Mouse (Mus musculus) cerebellum, postnatal 10 days (tissue): ENCODE measurements around the gene Retnla.
"Not testable (repeated sequence)": the region's sequence is repeated elsewhere in the genome, so short reads cannot be mapped to it uniquely, and the experiment has no call there.

ENCODE experiments used
- DNase-seq, 2 experiments: peaks; one replicate each; pipeline ENCODE4 v3.0.0; 2021; ENCODE audit warnings: mixed read lengths in 2 of 2

Gene Retnla

DNA sequence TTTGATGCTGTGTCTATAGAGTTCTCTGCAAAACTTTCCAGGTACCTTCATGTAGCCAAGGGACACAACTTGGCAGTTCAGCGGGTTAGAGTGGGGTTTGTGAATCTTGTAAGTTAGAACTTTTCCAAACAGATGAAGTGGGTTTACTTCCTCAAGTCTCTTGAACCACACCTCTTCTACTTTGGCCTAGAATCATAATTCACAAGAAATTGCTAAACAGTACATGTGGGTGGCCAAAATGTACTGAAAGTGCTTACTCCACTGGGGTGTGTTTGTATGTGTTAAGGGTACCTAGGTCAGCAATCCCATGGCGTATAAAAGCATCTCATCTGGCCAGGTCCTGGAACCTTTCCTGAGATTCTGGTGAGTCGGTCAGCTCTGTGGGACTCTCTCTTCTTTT is at the start of gene Retnla:
Gene Retnla (plus strand): TSS at position 286 of the 400 bp plus-strand sequence.
- no peak for DNase-seq

DNA sequence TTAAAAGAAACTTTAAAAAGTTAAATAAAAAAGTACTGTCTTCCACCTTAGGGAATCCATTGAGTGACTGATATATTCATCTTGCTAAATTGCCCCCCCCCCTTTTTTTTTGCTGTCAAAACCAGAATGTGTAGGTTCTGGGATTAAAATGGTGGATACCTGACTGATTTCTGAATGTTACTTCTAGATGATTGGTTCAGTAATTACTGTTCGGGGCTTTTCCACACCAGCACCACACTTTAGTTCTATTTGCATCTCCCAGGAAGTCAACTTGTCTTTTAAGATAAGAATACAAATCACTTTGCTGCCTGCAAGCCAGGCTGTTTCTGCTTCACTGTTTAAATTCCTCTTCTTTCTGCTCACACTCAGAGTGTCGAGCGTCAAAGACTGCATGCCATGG is 44.1 kb upstream of the Retnla start:
- DNase-seq = no peak

DNA sequence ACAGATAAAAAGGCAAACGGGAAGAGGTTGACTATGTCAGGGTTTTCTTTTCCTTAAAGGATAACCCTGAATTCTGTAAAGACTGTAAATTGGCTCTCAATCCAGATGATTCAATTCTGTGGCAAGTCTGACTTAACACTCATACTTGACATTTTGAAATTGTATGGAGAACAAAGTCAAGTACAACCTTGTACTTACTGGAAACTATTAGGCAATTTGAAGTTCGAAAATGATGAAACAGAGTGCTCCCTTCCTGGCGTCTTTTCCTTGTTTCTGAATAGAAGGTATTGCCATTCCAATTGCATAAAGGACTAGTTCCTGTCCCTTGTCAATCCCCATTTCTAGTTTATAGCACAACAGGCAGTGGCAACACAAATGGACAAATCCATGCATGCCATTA is 42.9 kb upstream of the Retnla start:
- DNase-seq = no peak

DNA sequence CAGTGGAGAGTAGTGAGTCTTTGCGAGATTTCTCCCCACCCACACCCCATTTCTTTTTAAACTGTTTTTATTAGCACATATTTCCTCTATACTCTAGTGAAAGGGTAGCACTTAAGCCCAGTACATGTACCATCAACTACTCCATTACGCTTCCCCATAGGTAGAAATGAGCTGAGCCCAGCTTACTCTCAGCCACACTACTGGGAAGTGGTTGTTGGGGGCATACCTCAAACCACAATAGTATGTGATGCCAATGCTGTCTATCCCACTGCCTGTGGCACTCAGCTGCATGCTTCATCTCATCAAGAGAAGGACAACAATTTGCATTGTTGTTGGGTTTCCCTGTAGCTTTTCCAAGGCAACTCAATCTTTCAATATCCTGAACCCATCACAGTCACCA is 41.4 kb upstream of the Retnla start:
- DNase-seq = no peak

DNA sequence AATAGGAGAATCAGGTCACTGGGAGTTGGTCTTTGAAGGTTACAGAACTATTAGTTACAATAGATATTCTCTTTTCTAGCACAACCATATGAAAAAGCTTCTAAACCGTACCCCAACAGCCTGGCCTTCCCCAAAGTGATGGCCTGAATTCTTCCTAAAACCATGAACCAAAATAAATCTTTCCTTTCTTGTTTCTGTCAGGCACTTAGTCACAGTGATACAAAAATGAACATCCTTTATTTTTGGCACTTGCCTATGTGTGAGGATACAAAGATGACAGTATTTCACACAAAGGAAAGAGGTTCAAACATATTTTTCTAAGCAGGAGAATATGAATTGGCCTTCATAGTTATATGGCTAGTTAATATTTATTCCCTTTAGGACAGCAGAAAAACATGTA is 36.9 kb upstream of the Retnla start:
- DNase-seq = no peak

DNA sequence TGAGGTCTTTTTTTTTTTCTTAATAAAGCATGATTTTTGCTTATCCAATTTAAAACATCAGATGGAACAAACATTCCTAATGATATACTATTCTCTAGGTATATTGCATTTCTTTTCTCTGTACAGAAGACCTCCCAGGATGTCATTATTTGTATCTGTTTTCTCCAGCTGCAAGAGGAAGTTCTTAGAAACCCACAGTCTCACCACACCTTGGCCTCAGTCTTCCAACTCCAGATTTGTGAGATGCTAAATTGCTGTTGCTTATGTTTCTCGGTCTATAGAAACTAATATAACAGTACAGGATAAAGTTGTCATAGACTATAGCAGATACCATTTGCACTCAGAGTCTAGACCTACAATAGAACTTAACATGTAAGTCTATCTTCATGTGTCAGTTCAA is 35.8 kb upstream of the Retnla start:
- DNase-seq = no peak

DNA sequence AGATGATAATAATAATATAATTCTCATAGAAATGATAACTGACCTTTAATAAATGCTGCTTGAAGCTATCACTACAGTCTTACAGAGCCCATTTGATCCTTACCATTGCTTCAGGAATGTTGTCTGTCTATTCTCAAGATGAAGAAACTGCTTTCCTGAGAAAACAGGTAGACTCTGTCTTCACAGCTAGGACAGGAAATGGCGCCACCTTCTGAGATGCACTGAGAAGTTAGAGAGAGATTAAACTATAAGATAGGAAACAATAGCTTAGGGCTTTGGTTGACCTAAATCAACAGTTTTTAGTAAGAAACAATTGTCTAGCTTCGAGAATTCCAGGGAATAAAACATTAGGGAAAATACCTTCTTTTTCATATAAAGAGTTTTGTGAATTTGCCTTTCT is 33.0 kb upstream of the Retnla start:
- DNase-seq = peak; percentile 43 to 56

DNA sequence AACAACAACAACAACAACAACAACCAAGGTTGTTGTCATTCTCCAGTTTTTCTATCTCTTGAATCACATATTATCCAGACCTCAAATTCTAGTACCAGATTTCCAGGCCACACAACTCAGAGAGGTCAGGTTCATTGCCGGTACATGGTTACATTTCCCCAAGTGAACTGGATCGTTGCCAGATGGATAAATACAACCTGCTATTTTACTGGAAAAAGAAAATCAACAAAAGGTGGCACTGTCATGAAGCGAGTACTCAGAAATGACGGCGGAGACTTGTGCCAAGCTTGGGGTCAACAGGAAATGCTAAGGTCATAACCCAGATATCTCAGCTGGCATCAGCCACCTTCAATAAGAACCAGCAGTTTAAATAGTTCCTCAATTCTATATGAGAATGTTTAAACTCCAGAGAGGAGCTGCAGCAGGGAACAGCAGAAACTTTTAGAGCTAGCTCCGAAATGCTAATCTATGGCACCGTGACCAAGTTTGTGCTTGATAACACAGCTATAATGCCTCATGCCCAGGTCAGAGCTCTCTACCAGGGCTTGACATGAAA is 30.4 kb upstream of the Retnla start:
- DNase-seq = peak in 1 of 2 experiments; percentile 6

DNA sequence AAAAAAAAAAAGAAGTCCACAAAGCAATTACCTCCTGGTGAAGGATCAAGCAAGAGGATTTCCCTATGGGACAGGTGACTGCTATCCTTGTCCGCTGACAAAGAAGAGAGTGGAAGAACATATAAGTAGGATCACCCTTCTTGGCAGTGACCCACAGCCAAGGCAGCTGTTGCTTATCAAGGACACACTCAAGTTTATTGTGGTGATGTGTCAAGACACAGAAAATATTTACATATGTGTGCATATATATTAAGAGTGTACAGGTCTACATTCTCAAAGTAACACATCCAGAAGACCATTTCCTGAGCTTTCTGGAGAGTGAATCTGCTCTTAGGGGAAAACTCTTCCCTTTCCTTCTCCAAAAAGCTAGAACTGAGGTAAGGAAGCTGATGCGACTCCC is 25.7 kb upstream of the Retnla start, which contains the start of gene Retnlb:
Gene Retnlb (plus strand): TSS at position 162 of the 400 bp plus-strand sequence.
- no peak for DNase-seq

DNA sequence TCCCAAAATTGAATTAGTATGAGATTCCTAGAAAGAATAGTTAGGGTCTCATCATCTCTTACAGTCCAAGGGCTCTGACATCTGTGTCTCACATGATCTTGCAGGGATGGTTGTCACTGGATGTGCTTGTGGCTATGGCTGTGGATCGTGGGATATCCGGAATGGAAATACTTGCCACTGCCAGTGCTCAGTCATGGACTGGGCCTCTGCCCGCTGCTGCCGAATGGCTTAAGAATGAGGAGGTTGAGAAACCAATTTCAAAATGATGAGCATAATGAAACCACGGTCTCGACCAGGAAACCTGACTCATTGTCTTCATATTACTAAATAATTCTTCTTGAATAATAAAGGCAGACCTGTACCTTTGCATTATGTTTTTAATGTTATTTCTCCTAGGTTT is 23.8 kb upstream of the Retnla start:
- DNase-seq = no peak

DNA sequence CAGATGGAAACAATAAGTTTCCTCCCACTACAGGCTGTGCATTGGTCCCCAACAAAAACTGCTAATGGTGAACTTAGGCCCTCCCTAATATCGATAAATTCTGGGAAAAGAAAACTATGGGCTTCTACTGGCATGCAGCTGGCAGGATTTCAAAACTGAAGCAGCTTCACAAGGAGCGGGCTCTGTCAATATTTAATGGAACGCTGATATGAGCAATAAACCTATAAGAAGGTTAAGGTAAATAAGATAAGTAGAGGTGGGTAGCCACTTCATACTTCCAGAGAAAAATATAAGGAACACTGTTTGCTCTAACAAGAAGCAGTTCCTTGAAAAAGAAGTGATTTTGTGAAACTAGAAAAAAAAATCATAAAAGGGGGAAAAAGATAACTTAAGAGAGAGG is 15.9 kb upstream of the Retnla start:
- DNase-seq = no peak

DNA sequence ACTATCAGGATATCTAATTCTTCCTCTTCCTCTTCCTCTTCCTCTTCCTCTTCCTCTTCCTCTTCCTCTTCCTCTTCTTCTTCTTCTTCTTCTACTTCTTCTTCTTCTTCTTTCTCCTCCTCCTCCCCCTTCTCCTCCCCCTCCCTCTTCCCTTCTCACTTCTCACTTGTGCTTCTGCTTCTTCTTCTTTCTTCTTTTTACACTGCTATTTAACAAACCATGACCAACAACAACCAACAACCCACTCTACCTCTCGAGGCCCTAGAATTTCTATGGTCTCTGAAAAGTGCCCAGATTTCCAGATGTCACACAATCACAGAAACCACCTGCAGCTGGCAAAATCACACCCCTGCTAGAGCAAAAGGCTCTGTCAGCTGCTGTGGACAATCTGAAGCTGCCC is 14.7 kb upstream of the Retnla start:
- DNase-seq = no peak

DNA sequence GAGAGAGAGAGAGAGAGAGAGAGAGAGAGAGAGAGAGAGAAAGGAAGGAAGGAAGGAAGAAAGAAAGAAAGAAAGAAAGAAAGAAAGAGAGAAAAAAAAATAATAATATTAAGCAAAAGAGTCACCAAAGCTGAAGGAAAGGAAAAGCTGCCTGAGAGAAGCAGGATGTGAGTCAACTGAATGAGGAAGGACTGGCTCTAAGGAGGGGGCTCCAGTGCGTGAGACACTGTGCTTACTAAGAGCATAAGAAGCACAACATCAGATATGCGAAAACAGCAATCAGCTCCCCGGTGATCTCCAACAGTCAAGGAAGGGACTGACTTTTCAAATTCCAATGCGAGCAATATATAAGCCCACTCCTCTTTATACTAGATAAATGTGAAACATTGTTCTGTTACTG is 13.3 kb upstream of the Retnla start:
- DNase-seq = no peak

DNA sequence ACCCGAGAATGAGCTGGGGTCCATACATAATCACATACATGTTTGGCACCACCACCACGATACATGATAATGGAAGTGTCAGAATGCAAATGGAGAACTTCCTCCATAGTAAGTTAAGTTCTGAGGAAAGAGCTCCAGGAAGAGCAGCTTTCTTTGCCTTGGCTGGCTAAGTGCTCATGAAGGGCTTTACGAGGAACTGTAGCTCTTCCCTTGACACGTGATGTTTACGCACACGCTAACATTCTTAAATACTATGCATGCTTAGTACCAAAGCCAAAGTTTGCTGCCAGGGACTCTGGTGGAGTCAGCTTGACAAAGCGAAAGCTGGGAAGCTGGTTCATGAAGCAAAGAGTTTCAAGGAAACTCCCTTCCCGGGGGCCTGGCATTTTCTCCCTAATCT is 10.3 kb upstream of the Retnla start:
- no peak for DNase-seq

DNA sequence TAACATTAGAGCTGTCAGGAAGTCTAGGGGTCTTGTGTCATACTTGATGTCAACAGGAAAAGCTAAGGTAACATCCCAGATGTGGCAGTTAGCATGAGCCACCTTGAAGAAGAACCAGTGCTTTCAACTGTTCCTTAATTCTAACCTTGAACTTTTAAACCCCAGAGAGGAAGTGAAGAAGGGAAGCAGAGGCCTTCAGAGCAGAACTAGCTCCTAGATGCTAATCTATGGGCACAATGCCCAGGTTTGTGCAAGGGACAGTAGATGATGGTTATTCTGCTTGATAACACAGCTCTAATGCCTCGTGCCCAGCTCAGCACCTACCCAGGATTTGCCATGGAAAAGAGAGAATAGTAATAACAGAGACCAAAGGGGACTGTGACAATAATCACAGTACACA is 8.7 kb upstream of the Retnla start:
- not testable (repeated sequence) for DNase-seq

DNA sequence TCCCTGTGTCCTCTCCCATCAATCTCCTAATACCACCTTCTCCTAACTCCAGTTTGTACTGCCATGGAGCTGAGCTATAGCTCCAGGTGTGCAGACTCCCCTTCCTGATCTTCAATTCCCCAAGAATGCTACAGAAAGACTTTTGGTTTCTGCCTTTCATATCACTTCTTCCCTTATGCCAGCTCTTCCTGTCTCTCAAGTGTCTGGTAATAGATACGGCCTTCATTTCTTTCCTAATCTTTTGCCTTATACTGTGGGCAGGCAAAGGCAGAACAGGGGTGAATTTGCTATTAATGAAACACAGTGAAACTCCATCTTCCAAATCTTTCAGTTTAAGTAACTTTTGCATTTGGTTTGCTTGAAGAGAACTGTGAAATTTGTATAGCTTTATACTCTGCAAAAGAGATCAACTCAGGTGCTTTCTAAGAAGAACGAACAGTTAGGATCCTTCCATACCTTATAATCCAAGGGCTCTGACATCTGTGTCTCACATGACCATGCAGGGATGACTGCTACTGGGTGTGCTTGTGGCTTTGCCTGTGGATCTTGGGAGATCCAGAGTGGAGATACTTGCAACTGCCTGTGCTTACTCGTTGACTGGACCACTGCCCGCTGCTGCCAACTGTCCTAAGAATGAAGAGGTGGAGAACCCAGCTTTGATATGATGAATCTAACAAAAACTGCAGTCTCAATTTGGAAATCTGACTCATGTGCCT is 1.5 kb downstream of the Retnla start:
- DNase-seq = no peak

DNA sequence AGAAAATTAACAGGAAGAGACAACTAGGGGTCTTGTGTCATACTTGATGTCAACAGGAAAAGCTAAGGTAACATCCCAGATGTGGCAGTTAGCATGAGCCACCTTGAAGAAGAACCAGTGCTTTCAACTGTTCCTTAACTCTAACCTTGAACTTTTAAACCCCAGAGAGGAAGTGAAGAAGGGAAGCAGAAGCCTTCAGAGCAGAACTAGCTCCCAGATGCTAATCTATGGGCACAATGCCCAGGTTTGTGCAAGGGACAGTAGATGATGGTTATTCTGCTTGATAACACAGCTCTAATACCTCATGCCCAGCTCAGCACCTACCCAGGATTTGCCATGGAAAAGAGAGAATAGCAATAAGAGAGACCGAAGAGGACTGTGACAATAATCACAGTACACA is 22.7 kb downstream of the Retnla start:
- DNase-seq = peak; percentile 3 to 4

DNA sequence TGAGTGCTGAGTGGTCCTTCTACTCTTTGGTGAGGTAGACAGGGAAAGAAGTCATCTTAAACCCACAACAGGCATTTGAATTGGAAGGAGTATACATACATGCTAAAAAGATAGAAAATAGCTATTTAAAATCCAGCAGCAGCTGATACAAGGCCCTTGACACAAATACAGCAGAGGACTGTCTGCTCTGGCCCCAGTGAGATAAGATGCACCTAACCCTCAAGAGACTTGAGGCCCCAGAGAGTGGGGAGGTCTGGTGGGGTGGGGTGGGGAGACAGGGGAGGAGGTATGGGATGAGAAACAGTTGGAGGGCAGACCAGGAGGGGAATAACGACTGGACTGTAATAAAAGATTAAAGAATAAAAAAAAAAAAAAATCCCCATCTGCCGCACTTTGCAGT is 25.3 kb downstream of the Retnla start:
- no peak for DNase-seq

DNA sequence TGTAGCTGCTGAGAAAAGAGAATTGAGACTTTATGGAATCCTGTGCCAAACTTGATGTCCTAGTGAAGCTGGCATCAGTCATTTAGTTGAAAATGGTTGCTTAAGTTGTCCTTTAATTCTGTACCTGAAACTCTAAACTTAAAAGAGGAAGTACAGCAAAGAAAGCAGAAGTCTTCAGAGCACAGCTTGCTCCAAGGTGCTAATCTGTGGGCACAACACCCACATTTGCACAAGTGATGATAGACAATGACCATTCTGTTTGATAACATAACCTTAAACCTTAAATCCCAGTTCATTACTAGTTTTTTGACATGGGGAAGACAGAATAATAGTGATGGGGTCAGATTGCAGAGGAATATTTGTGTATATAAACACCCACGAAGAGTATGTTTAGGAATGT is 26.3 kb downstream of the Retnla start:
- no peak for DNase-seq

DNA sequence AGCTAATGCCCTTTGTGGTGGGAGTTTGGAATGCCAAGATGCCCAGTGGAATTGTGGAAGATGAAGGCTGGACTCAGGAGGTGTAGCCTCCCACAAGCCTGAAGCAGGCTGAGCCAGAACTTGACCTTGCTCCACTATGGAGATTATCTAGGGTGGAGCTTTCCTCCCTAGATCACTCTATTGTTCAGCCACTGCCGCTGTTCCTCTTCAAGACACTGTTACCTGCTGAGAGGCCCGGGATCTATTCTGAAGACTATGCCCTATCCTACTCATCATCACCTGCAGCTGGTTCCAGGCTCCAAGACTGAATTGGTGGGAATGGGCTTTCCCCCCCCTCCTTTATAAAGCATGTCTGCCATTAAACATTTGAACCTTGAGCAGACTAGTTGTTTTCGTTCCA is 27.3 kb downstream of the Retnla start:
- DNase-seq = no peak

DNA sequence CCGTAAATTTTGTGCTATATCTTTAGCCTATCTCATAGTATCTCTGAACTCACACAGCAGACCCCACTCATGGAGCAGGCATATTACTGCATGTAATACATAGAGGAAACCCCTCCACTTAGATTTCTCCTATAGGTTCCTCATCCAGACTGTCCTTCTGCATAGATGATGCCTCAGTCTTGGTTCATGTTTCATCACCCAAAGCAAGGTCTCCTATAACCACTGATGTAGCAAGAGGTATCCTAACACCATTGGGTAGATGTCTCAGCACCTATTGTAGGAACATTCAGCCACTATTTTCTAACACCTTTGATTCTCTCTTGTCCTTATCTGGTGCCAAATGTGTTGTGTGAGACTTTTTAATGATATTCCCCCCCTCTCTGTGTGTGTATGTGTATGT is 29.4 kb downstream of the Retnla start:
- DNase-seq = no peak

DNA sequence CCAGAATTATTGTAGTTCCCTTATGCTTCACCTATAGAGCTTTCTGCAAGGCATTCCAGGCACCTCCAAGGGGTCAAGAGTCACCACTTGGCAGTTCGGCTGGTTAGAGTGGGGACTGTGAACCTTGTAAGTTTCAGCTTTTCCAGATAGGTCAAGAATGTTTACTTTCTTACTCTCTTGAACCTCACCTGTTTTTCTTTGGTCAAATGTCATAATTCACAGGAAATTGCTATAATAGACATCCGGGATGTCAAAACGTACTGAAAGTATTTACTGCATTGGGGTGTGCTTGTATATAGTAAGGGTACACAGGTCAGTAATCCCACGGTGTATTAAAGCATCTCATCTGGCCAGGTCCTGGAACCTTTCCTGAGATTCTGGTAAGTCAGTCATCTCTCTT is 30.0 kb downstream of the Retnla start, which contains the start of gene Retnlg:
Gene Retnlg (plus strand): TSS at position 301 of the 400 bp plus-strand sequence.
- DNase-seq = no peak

DNA sequence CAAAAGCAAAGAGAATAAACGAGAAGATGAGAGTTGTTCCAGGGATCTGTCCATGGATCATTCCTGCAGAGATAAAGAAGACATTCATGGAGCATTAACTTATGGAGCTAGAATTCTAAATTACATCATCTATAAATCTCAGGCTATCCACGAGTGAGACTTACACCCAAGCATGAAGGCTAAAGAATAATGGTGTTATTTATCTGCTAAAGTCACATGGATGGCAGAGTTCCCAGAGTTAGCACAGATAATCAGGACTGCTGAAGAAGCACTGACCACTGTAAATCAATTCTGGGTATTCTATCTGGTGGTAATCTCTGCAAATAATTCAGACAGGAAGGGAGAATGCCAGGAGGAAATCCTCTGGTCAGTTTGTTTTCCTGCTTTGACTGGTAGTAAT is 48.4 kb downstream of the Retnla start:
- DNase-seq = no peak
